Mouse (Mus musculus) lung, postnatal 0 days (tissue): ENCODE measurements around the gene Zfp277. TPM values are rescaled to one million over a fixed set of nuclear protein-coding genes. Genes with fewer than 3 reads are reported as not detected.
A peak's percentile ranks its signal among the peaks of the same experiment; 100 is the strongest.

Source experiments
- ATAC-seq: fragments of 200-750 bp; cut with Nextera tagmentation; 2 replicates; pipeline ENCODE4 v1.8.0; 2017; ENCODE audit warnings: moderate library complexity
- DNase-seq: peaks from one replicate; pipeline ENCODE4 v3.0.0-alpha.2; 2016; ENCODE audit warnings: low spot score
- H3K27ac ChIP-seq: fragments of 300-500 bp; sonication (generic); 2 replicates; pipeline ENCODE4 v1.5.1; 2014; ENCODE audit warnings: antibody characterized with exemption, mild to moderate bottlenecking, low read length, mixed read lengths
- H3K27me3 ChIP-seq: fragments of 300-500 bp; sonication (generic); replicated peaks from 2 replicates; pipeline ENCODE4 v1.6.1; 2014; ENCODE audit warnings: low read length, mixed read lengths; ENCODE audit not compliant: insufficient read depth
- H3K36me3 ChIP-seq: fragments of 300-500 bp; sonication (generic); 2 replicates; pipeline ENCODE4 v1.6.1; 2014; ENCODE audit warnings: low read length, mixed read lengths; ENCODE audit not compliant: insufficient read depth
- H3K4me1 ChIP-seq: fragments of 300-500 bp; sonication (generic); 2 replicates; pipeline ENCODE4 v1.6.1; 2014; ENCODE audit warnings: antibody characterized with exemption, low read depth, low read length, mixed read lengths; ENCODE audit not compliant: insufficient read depth
- H3K4me2 ChIP-seq: fragments of 300-500 bp; sonication (generic); replicated peaks from 2 replicates; pipeline ENCODE4 v1.6.1; 2014; ENCODE audit warnings: low read depth, mild to moderate bottlenecking, low read length, moderate library complexity, mixed read lengths
- H3K4me3 ChIP-seq: fragments of 300-500 bp; sonication (generic); 2 replicates; pipeline ENCODE4 v1.5.1; 2014; ENCODE audit warnings: low read depth, low read length
- H3K9ac ChIP-seq: fragments of 300-500 bp; sonication (generic); replicated peaks from 2 replicates; pipeline ENCODE4 v1.6.1; 2014; ENCODE audit warnings: low read depth, mild to moderate bottlenecking
- H3K9me3 ChIP-seq: fragments of 300-500 bp; sonication (generic); 2 replicates; pipeline ENCODE4 v1.6.1; 2016; ENCODE audit warnings: low read length, mixed read lengths
- CTCF ChIP-seq: IDR thresholded peaks from 2 replicates; pipeline ENCODE4 v1.5.1; 2016; ENCODE audit warnings: antibody characterized with exemption, mild to moderate bottlenecking
- EP300 ChIP-seq: IDR thresholded peaks from 2 replicates; pipeline ENCODE4 v1.6.1; 2016; ENCODE audit warnings: antibody characterized with exemption, mild to moderate bottlenecking, control low read depth
- WGBS: fragments of 180-500 bp; shearing (Covaris S2); extraction: QIAGEN DNeasy Blood & Tissue Kit; methylation state at CpG from one replicate; pipeline ENCODE4 v1.1.7; 2014; 5-methylcytosine and 5-hydroxymethylcytosine counted together
- polyA plus RNA-seq: library from polyadenylated mRNA; unstranded; fragments of >200 nt; fragmentation: Nextera tagmentation; extraction: Ambion mirVana; gene quantifications from 2 replicates; pipeline ENCODE4 v1.2.1, GENCODE M21; 2015

Zfp277 gene
- polyA plus RNA-seq, 1 experiment from 2014 or later: 25.8 TPM

GRCm38 (mm10) chr12:40382539-40382938, 63.2 kb downstream of the Zfp277 start:
- H3K27me3 ChIP-seq: no peaks in the 10 kb centered on the region
- H3K4me1 ChIP-seq: no peaks in the 10 kb centered on the region
- no peak overlapping the region for H3K4me2 ChIP-seq
- no peak for ATAC-seq
- no peak overlapping the region for H3K9ac ChIP-seq
- H3K9me3 ChIP-seq: no peaks in the 10 kb centered on the region
- H3K27ac ChIP-seq: no peak overlapping the region
- WGBS: 79% methylated on average over 5 of the region's 5 CpGs
- H3K36me3 ChIP-seq: no peaks in the 10 kb centered on the region
- no peak overlapping the region for H3K4me3 ChIP-seq
- DNase-seq: no peak
- no peak for TF ChIP-seq EP300
- no peak for TF ChIP-seq CTCF

DNA sequence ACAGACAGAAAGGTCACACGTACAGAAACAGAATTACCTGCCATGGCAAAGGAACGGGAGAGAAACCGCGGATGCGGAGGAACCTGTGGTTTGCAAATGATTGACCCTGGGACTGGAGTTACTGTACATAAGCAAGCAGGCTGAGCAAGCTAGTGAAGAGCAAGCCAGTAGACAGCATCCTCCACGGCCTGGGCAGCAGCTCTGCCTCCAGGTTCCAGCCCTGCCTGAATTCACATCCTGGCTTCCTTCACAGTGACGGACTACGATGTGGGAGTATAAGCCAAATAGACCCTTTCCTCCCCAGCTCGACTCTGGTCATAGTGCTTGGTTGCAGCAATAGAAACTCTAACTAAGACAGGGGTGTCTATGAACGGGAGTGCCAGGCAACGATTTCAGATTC, 63.9 kb downstream of the Zfp277 start:
- ATAC-seq (no peak), DNase-seq (no peak)
- Histone ChIP-seq H3K9ac (no peak overlapping the region), H3K4me3 (no peak overlapping the region), H3K4me2 (peak overlapping the region; percentile 38; the same call in 1 of the 2 replicates), H3K36me3 (no peaks in the 10 kb centered on the region), H3K9me3 (no peaks in the 10 kb centered on the region), H3K4me1 (no peaks in the 10 kb centered on the region), H3K27me3 (no peaks in the 10 kb centered on the region), H3K27ac (no peak overlapping the region)
- 82% methylated on average over 11 of the region's 11 CpGs for WGBS
- TF ChIP-seq CTCF (no peak), EP300 (no peak)

GRCm38 (mm10) chr12:40381173-40381801, 64.4 kb downstream of the Zfp277 start:
- Histone ChIP-seq H3K4me3 (peak overlapping the region; percentile 22), H3K27me3 (no peaks in the 10 kb centered on the region), H3K4me1 (no peaks in the 10 kb centered on the region), H3K4me2 (peak overlapping the region; percentile 38), H3K9ac (no peak overlapping the region), H3K36me3 (no peaks in the 10 kb centered on the region), H3K9me3 (no peaks in the 10 kb centered on the region), H3K27ac (no peak overlapping the region)
- TF ChIP-seq CTCF (no peak), EP300 (peak; percentile 9; the same call in 1 of the 2 replicates)
- 69% methylated on average over 10 of the region's 10 CpGs for WGBS
- peak; percentile 19 for DNase-seq
- ATAC-seq: no peak

- H3K27ac ChIP-seq: no peak overlapping the region
- no peak overlapping the region for H3K4me2 ChIP-seq
- no peak for TF ChIP-seq EP300
- no peak for TF ChIP-seq CTCF
- ATAC-seq (no peak), DNase-seq (no peak)
- no peaks in the 10 kb centered on the region for H3K9me3 ChIP-seq
- no peaks in the 10 kb centered on the region for H3K36me3 ChIP-seq
- H3K4me3 ChIP-seq: no peak overlapping the region
- no peaks in the 10 kb centered on the region for H3K4me1 ChIP-seq
- H3K27me3 ChIP-seq: no peaks in the 10 kb centered on the region
- 54% methylated on average over 4 of the region's 4 CpGs for WGBS
- H3K9ac ChIP-seq: no peak overlapping the region
Observed at GRCm38 (mm10) chr12:40379538-40379923, 66.2 kb downstream of the Zfp277 start.

- Histone ChIP-seq H3K9me3 (no peaks in the 10 kb centered on the region), H3K27ac (no peak overlapping the region), H3K36me3 (no peaks in the 10 kb centered on the region), H3K4me2 (no peak overlapping the region), H3K9ac (no peak overlapping the region), H3K4me3 (no peak overlapping the region), H3K4me1 (no peaks in the 10 kb centered on the region), H3K27me3 (no peaks in the 10 kb centered on the region)
- DNase-seq (peak; percentile 79), ATAC-seq (peak; percentile 92)
- 66% methylated on average over 17 of the region's 17 CpGs for WGBS
- TF ChIP-seq CTCF (no peak), EP300 (no peak)
Observed at GRCm38 (mm10) chr12:40378621-40379537, 66.8 kb downstream of the Zfp277 start.

DNA sequence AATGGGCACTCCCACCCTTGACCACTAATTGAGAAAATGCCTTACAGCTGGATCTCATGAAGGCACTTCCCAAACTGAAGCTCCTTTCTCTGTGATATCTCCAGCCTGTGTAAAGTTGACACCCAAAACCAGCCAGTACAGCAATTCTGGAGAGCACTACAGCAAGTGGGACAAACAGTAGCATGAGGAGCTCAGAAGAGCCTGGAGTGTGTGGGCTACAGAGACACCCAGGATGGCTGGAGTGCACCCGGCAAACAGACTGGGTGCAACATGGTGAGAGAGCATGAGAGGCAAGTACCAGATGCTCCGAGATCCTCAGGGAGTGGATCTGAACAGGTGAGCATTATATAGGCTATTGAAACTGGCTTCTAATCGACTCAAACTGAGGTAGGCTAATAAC, 93.8 kb downstream of the Zfp277 start:
- no peaks in the 10 kb centered on the region for H3K36me3 ChIP-seq
- H3K9ac ChIP-seq: no peak overlapping the region
- H3K4me2 ChIP-seq: no peak overlapping the region
- no peak for DNase-seq
- no peaks in the 10 kb centered on the region for H3K27me3 ChIP-seq
- H3K4me3 ChIP-seq: no peak overlapping the region
- TF ChIP-seq EP300 (no peak), CTCF (no peak)
- no peak overlapping the region for H3K27ac ChIP-seq
- H3K4me1 ChIP-seq: no peaks in the 10 kb centered on the region
- WGBS: 84% methylated on average over 3 of the region's 3 CpGs
- no peaks in the 10 kb centered on the region for H3K9me3 ChIP-seq
- ATAC-seq: no peak
